Mouse (Mus musculus): ENCODE measurements around the gene Cnr1. TPM values are rescaled to one million over a fixed set of nuclear protein-coding genes. Genes with fewer than 3 reads are reported as not detected.

Cnr1 gene
- polyA plus RNA-seq, 1 experiment from 2014 or later: 0.78 TPM

GRCm38 (mm10) chr4:33915730-33916129 is 8.7 kb upstream of the Cnr1 start:
- Histone ChIP-seq H3K4me1 (no peaks in the 10 kb centered on the region), H3K36me3 (no peaks in the 10 kb centered on the region), H3K9me3 (replicated peaks) (no peaks in the 10 kb centered on the region), H3K27me3 (peaks cover 4% of the 10 kb centered on the region; the same call in 1 of the 2 replicates), H3K4me2 (no peak overlapping the region), H3K27ac (no peak overlapping the region), H3K4me3 (replicated peaks) (no peak overlapping the region), H3K9ac (no peak overlapping the region)
- ATAC-seq (replicated peaks; ENCODE audit: low FRiP score): no peak
- WGBS: 75% methylated on average over 5 of the region's 5 CpGs

- Histone ChIP-seq H3K4me2 (no peak overlapping the region), H3K27me3 (peaks cover 48% of the 10 kb centered on the region), H3K4me1 (peaks cover 18% of the 10 kb centered on the region), H3K9me3 (replicated peaks) (no peaks in the 10 kb centered on the region), H3K9ac (no peak overlapping the region), H3K4me3 (replicated peaks) (no peak overlapping the region), H3K36me3 (no peaks in the 10 kb centered on the region), H3K27ac (no peak overlapping the region)
- WGBS: 49% methylated on average over 5 of the region's 5 CpGs
- ATAC-seq (replicated peaks; ENCODE audit: low FRiP score): no peak
Measured at GRCm38 (mm10) chr4:33920807-33921206, 3.6 kb upstream of the Cnr1 start.

GRCm38 (mm10) chr4:33923151-33923760 is 1.1 kb upstream of the Cnr1 start:
- Histone ChIP-seq H3K27me3 (peaks cover 66% of the 10 kb centered on the region), H3K4me2 (peak overlapping the region; percentile 100), H3K4me3 (replicated peaks) (peak overlapping the region; percentile 65), H3K9me3 (replicated peaks) (no peaks in the 10 kb centered on the region), H3K9ac (peak overlapping the region; percentile 56; the same call in 1 of the 2 replicates), H3K27ac (no peak overlapping the region), H3K36me3 (no peaks in the 10 kb centered on the region), H3K4me1 (peaks cover 18% of the 10 kb centered on the region)
- no peak for ATAC-seq (replicated peaks; ENCODE audit: low FRiP score)
- 4% methylated on average over 19 of the region's 19 CpGs for WGBS

GRCm38 (mm10) chr4:33923761-33924233 is 596 bp upstream of the Cnr1 start:
- H3K36me3 ChIP-seq: no peaks in the 10 kb centered on the region
- peaks cover 67% of the 10 kb centered on the region for H3K27me3 ChIP-seq
- WGBS: under 1% methylated on average over 46 of the region's 55 CpGs
- peak overlapping the region; percentile 100 for H3K4me2 ChIP-seq
- ATAC-seq (replicated peaks; ENCODE audit: low FRiP score): peak; percentile 9; the same call in 1 of the 2 replicates
- peak overlapping the region; percentile 65 for H3K4me3 ChIP-seq (replicated peaks)
- H3K9ac ChIP-seq: peak overlapping the region; percentile 56
- H3K9me3 ChIP-seq (replicated peaks): no peaks in the 10 kb centered on the region
- H3K27ac ChIP-seq: 0 out of 2 replicates have a peak overlapping the region, but pooled peaks have one; percentile 59
- H3K4me1 ChIP-seq: peaks cover 18% of the 10 kb centered on the region

GRCm38 (mm10) chr4:33924889-33925245 is 474 bp downstream of the Cnr1 start:
- Histone ChIP-seq H3K27ac (peak overlapping the region; percentile 59; the same call in 1 of the 2 replicates), H3K27me3 (peaks cover 71% of the 10 kb centered on the region), H3K4me3 (replicated peaks) (peak overlapping the region; percentile 65), H3K36me3 (no peaks in the 10 kb centered on the region), H3K9ac (peak overlapping the region; percentile 56), H3K4me2 (peak overlapping the region; percentile 100), H3K4me1 (peaks cover 18% of the 10 kb centered on the region), H3K9me3 (replicated peaks) (no peaks in the 10 kb centered on the region)
- WGBS: 0% methylated on average over 14 of the region's 24 CpGs
- ATAC-seq (replicated peaks; ENCODE audit: low FRiP score): peak; percentile 87

- Histone ChIP-seq H3K4me2 (peak overlapping the region; percentile 100), H3K27me3 (peaks cover 68% of the 10 kb centered on the region), H3K9ac (no peak overlapping the region), H3K4me1 (peaks cover 18% of the 10 kb centered on the region), H3K27ac (no peak overlapping the region), H3K9me3 (replicated peaks) (no peaks in the 10 kb centered on the region), H3K36me3 (no peaks in the 10 kb centered on the region), H3K4me3 (replicated peaks) (peak overlapping the region; percentile 65)
- ATAC-seq (replicated peaks; ENCODE audit: low FRiP score): no peak
- WGBS: 52% methylated on average over 4 of the region's 4 CpGs
Measured at GRCm38 (mm10) chr4:33925489-33925888, 1.1 kb downstream of the Cnr1 start.

- Histone ChIP-seq H3K4me3 (replicated peaks) (no peak overlapping the region), H3K4me2 (no peak overlapping the region), H3K9ac (no peak overlapping the region), H3K27ac (no peak overlapping the region), H3K27me3 (peaks cover 64% of the 10 kb centered on the region), H3K4me1 (peaks cover 18% of the 10 kb centered on the region), H3K9me3 (replicated peaks) (no peaks in the 10 kb centered on the region), H3K36me3 (no peaks in the 10 kb centered on the region)
- 46% methylated on average over 6 of the region's 6 CpGs for WGBS
- no peak for ATAC-seq (replicated peaks; ENCODE audit: low FRiP score)
Measured at GRCm38 (mm10) chr4:33926010-33926409, 1.6 kb downstream of the Cnr1 start.

GRCm38 (mm10) chr4:33926730-33927263 is 2.4 kb downstream of the Cnr1 start:
- H3K36me3 ChIP-seq: no peaks in the 10 kb centered on the region
- no peak overlapping the region for H3K4me3 ChIP-seq (replicated peaks)
- H3K9ac ChIP-seq: no peak overlapping the region
- H3K9me3 ChIP-seq (replicated peaks): no peaks in the 10 kb centered on the region
- peaks cover 57% of the 10 kb centered on the region for H3K27me3 ChIP-seq
- 83% methylated on average over 7 of the region's 7 CpGs for WGBS
- H3K4me2 ChIP-seq: no peak overlapping the region
- ATAC-seq (replicated peaks; ENCODE audit: low FRiP score): no peak
- peaks cover 18% of the 10 kb centered on the region for H3K4me1 ChIP-seq
- H3K27ac ChIP-seq: no peak overlapping the region

- Histone ChIP-seq H3K27me3 (peaks cover 49% of the 10 kb centered on the region), H3K36me3 (no peaks in the 10 kb centered on the region), H3K9me3 (replicated peaks) (no peaks in the 10 kb centered on the region), H3K4me1 (peaks cover 18% of the 10 kb centered on the region), H3K4me2 (no peak overlapping the region), H3K4me3 (replicated peaks) (no peak overlapping the region), H3K27ac (no peak overlapping the region), H3K9ac (no peak overlapping the region)
- 88% methylated on average over 3 of the region's 3 CpGs for WGBS
- ATAC-seq (replicated peaks; ENCODE audit: low FRiP score): no peak
Measured at GRCm38 (mm10) chr4:33927644-33928043, 3.3 kb downstream of the Cnr1 start.

- WGBS: 70% methylated on average over 1 of the region's 1 CpGs
- ATAC-seq (replicated peaks; ENCODE audit: low FRiP score): no peak
- no peak overlapping the region for H3K27ac ChIP-seq
- H3K4me2 ChIP-seq: no peak overlapping the region
- no peaks in the 10 kb centered on the region for H3K36me3 ChIP-seq
- H3K4me3 ChIP-seq (replicated peaks): no peak overlapping the region
- H3K27me3 ChIP-seq: peaks cover 40% of the 10 kb centered on the region
- no peaks in the 10 kb centered on the region for H3K9me3 ChIP-seq (replicated peaks)
- peaks cover 15% of the 10 kb centered on the region for H3K4me1 ChIP-seq
- H3K9ac ChIP-seq: no peak overlapping the region
Measured at GRCm38 (mm10) chr4:33928450-33928849, 4.1 kb downstream of the Cnr1 start.

GRCm38 (mm10) chr4:33931347-33931746 is 7.0 kb downstream of the Cnr1 start:
- no peak for ATAC-seq (replicated peaks; ENCODE audit: low FRiP score)
- H3K27me3 ChIP-seq: peaks cover 17% of the 10 kb centered on the region
- H3K4me3 ChIP-seq (replicated peaks): no peak overlapping the region
- WGBS: 81% methylated on average over 8 of the region's 8 CpGs
- no peak overlapping the region for H3K4me2 ChIP-seq
- H3K27ac ChIP-seq: no peak overlapping the region
- no peaks in the 10 kb centered on the region for H3K4me1 ChIP-seq
- H3K9ac ChIP-seq: no peak overlapping the region
- no peaks in the 10 kb centered on the region for H3K36me3 ChIP-seq
- no peaks in the 10 kb centered on the region for H3K9me3 ChIP-seq (replicated peaks)

- no peaks in the 10 kb centered on the region for H3K4me1 ChIP-seq
- H3K9me3 ChIP-seq (replicated peaks): no peaks in the 10 kb centered on the region
- no peak for ATAC-seq (replicated peaks; ENCODE audit: low FRiP score)
- 75% methylated on average over 5 of the region's 5 CpGs for WGBS
- H3K4me3 ChIP-seq (replicated peaks): no peak overlapping the region
- H3K27me3 ChIP-seq: no peaks in the 10 kb centered on the region
- no peak overlapping the region for H3K9ac ChIP-seq
- no peaks in the 10 kb centered on the region for H3K36me3 ChIP-seq
- no peak overlapping the region for H3K4me2 ChIP-seq
- no peak overlapping the region for H3K27ac ChIP-seq
Measured at GRCm38 (mm10) chr4:33941557-33941956, 17.2 kb downstream of the Cnr1 start.

All from kidney, embryonic 15.5 days (tissue).